Mouse (Mus musculus): ENCODE results near the gene Acp2. TPM values are rescaled to one million over a fixed set of nuclear protein-coding genes. Genes with fewer than 3 reads are reported as not detected.
"Not testable (repeated sequence)": the region's sequence is repeated elsewhere in the genome, so short reads cannot be mapped to it uniquely, and the experiment has no call there.

Gene Acp2
- total RNA-seq, 1 experiment from 2014 or later = 39.4 TPM

DNA sequence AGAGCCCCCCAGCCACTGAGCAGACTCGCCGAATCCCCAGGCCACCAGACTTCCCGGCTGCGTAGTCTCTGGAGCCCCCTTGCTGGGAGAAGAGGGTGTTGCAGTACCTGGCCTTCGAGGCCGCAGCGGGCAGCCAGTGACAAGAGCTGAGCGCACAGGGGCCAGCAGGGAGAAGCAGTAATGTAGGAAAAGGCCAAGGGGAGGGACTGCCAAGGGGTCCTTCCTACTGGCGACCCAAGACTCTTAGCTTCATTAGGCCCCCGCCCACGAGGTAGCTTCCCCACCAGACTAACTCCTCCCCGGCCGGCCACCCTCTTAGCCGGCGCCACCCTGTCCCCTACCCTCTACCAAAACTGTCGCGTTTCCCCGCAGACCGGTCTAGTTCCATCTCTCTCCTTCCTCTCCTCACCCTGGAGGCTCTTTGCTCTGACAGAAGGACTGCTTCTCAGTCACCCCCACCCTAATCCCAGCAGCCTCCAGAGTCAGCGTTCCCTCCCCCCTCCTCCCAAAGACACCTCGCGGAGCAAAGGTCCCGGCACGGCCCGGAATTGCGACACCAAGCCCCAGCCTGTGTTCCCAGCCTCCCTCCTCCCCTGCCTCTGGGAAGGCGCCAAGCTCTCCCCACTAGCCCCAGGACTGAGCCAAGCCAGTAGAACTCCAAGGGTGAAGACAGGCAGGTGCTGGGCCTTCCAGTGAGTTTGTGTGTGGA is 7.9 kb upstream of the Acp2 start:
- peak; percentile 92 for DNase-seq

DNA sequence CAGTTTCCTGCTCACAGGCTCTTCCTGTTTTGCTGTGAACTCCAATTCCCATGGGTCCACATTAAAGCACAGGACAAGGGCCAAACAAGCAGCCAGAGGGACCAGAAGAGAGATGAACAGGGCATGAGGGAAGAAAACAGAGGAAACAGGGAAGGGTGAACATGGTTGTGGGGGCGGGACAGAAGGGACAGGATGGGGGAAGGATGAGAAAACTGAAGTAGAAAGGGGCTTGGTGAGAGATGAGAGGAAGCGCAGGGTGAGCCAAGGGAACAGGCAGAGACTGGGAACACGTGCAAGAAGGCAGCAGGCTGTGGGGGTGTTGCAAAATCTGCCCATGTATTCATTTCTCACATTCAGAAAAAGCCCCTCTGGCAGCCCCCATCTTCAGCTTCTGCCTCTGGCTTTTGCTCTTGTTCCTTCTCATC is 6.1 kb upstream of the Acp2 start:
- peak; percentile 27 for DNase-seq

DNA sequence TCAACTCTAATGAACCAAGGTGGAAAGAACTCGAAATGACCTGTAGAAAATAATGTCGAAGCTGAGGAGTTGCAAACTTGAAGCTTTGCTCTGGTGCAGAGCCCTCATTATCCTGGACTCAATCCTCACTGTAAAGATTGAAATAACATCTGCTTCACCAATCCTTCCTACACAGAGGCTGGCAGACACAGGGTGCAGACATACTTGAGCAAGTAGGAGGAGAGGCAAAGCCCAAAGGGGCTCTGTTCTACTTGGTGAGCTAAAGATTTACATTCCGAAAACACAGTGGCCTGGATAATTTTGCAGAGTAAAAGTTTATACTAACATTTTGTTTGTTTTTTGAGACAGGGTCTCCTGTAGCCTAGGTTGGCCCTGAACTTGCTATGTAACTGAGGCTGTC is 3.8 kb upstream of the Acp2 start:
- DNase-seq = no peak

DNA sequence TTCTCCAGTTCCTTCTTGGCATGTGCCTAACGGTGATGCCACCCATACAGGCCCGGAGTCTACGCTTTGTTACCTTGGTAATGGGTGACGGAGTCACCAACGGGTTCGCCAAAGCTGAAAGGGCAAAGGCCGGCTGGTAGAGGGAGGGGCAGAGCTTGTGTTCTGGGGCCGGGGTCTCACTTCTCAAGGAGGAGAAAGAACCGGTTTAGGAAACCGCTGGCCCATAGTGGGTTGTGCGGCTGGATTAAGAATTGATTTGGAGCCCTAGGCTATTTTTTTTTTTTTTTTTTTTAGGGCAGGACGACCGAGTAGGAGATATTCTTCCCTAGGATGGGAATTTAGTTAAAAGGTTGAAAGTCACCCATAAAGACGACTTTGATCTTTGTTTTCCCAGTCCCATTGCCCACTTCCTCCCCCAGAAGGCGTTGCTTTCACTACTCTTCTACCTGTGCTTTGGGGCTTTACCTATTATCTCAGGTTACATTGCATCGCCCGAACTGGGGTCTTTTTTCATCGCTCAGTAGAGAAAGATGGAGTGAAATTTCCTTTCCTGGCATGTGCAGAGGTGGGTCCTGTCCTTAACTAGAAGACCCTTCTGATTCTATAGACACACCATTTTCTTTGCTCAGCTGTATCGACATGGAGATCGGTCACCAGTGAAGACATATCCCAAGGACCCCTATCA is 429 bp downstream of the Acp2 start:
- no peak for DNase-seq

DNA sequence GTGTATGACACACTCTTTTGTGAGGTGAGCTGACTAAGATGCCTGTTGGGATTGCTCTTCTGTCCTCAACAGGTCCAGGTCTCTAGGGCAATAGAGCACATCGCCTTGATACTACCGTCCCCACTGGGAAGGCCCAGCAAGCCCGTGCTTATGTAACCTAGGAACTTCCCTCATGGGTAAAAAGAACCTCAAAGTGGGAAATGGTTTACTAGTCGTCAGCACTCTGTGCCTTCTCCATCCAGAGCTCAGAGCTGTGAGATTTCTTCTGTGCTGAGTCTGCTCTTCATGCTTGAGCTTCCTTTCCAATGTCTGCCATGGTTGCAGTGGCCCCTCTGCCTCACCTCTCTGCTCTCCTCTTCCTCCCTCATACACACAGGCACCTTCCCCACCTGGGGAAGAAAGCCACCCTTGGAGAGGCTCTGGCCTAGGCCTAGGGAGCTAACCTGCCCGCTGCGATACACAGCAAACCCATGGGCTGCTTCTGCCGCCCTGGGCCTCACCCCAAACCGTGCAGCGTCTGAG is 3.6 kb downstream of the Acp2 start:
- no peak for DNase-seq

DNA sequence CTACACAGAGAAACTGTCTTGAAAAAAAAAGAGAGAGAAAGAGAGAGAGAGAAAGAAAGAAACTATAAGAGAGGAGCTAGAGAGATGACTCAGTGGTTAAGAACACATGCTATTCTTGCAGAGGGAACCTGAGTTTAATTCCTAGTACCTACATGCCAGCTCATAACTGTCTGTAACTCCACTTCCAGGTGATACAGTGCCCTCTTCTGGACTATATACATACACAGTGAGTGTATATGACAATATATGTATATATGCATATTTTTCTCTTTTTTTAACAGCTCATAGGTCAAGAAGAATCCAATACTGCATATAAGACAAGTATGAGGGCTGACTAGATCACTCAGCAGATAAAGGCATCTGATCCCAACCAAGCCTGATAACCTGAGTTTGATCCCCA is 10.6 kb downstream of the Acp2 start:
- no peak for DNase-seq

DNA sequence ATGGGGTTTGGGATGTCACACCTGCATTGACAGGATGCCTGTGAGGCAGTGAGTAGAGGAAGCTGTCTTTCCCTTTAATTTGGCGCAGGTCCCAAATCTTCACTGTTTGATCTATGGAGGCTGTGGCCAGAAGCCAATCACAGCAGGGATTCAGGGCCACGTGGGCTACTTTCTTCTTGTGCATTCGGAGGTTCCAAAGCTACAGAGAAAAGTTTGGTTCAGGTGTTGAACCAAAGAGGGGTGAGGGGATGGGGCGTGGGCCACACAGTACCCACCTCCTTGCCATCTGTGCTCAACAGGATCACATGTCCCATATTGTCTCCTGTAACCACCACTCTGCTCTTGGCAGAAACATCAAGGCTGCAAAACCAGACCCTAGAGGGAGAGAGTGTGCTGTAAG is 14.3 kb downstream of the Acp2 start:
- DNase-seq = peak; percentile 53

DNA sequence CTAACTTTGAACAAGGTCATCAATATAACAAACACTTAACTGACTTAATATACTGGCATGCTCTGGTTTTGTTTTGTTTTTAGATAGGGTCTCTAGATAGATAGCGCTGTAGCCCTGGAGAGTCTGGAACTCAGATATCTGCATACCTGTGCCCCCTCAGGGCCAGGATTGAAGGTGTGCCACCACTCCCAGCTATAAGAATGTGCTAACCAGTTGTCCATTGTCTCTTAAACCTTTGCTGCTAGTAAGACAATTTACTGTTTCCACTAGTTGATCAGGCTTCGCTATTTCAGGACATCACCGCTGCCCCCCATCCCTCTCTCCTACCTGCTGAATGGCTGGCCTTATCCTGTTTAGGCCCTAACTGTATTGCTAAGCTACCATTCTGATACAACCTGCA is 17.8 kb downstream of the Acp2 start:
- DNase-seq = no peak

DNA sequence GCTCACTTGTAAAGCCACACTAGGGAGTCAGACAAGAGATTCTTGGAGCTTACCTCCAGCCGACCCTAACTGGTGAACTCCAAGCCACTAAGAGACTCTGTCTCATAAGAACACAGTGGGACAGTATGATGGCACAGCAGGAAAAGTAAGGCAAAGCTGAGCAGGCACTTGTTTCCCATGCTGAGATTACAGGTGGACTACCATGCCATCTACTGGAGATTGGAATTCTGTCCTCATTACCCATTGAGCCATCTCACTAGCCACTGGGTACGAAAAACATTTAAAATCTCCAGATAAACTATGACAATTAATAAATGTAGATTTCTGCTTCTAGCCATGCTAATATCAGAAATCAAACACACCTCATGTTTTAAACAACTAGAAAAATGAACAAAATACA is 20.9 kb downstream of the Acp2 start:
- no peak for DNase-seq

DNA sequence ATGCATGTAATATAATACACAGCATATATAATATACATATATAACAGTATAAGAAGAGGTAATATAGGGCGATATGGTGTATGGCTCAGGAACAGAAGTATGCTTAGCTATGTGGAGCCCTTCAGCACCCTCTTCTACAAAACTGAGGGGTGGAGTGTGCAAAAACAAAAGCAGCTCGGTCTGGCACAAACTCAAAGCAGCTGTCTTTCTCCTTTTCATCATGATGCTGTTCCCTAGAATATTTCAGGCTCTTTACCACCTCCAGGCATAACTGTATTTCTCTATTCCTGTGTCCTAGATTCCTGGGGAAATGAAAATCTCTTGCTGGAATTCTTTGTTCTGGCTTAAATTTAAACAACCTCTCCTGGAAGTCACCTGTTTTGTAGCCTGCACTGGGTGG is 27.1 kb downstream of the Acp2 start:
- no peak for DNase-seq

DNA sequence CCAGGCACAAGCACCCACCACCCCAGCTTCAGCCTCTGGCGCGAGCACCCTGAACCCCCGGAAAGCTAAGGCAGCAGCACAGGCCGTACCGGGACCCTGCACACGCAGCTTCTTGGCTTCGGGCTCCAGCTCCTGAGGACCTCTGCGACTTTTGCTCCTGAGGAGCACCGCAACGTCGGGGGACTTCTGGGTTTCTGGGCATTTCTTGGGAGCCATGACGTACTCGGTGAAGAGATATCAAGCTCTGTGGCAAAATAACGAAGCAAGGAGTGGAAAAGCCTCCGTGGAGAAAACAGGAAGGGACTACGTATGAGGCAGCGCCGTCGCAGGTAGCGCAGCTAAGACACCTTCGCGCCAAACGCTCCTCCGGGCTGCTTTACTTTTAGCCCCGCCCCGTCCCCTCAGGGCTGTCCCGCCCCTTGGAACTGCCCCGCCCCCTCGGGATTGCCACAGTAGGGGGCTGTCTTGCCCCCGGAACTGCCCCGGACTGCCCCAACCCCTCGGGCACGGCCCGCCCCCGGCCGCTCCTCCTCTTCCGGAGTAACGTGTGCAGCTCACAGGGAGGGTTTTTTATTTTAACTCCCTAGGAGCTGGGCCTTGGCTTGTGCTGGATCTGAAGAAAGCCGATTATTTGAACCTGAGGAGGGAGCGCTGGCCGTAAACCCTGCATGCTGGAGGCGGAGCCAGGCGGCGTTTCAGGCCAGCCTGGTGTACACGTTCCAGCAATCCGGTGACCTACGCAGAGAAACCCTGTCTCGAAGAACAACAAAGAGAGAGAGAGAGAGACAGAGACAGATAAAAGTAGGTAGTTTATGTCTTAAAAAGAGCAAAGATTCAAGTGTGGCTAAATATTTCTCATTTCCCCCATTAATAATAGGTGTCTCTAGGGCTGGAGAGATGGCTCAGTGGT is 34.2 kb downstream of the Acp2 start, which contains the start of gene Ddb2:
Gene Ddb2, minus strand, starts transcription at position 382 of the 910 bp plus-strand sequence.
- DNase-seq = peak; percentile 99

DNA sequence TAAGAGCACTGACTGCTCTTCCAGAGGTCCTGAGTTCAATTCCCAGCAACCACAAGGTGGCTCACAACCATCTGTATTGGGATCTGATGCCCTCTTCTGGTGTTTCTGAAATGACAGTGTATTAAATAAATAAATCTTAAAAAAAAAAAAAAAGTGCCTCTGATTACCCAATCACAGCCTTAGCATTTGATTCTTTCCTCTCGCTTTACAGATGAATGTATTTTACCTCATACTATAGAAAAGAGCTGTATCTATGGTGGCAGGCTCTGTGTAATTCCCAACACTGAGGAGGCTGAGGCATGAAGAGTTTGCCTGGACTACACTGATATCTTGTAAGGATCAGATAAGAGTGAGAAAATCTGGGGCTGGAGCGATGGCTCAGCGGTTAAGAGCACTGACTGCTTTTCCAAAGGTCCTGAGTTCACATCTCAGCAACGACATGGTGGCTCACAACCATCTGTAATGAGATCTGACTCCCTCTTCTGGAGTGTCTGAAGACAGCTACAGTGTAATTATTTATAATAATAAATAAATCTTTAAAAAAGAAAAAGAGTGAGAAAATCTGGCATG is 34.9 kb downstream of the Acp2 start:
- DNase-seq = not testable (repeated sequence)

DNA sequence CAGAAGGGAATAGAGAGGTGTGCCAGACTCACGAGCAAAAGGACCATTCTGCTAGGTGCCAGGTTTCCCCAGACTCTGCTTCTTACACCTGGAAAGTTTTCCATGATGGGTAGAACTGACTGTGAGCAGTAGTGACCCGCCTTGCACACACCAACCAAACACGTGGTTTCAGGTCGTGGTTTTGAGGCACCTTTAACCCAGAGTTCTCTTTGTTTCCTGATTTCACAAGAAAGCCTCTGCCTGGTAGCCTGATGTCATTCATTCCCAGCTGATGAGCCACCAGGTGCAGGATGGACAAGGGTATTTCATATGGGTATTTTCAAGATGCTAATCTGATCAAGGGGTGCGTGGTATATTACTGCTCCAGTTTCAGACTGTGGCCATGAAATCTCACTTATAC is 39.9 kb downstream of the Acp2 start:
- no peak for DNase-seq

DNA sequence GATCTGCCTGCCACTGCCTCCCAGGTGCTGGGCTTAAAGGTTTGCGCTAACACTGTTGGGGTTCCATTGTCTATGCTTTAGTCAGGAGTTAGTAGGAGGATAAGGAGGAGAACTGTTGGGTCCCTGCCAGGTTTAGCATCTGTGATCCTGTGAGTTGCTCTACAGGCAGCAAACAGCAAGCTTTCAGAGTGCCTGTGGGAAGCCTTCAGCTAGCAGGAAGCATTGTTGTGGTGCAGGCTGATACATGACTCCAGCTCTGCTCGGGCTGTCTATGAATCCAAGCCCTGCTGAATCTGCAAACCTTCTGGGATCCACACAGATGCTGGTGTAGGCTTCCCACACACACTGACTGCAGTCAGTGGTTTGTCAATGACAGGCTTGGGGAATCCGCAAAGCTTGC is 40.7 kb downstream of the Acp2 start:
- DNase-seq = no peak

DNA sequence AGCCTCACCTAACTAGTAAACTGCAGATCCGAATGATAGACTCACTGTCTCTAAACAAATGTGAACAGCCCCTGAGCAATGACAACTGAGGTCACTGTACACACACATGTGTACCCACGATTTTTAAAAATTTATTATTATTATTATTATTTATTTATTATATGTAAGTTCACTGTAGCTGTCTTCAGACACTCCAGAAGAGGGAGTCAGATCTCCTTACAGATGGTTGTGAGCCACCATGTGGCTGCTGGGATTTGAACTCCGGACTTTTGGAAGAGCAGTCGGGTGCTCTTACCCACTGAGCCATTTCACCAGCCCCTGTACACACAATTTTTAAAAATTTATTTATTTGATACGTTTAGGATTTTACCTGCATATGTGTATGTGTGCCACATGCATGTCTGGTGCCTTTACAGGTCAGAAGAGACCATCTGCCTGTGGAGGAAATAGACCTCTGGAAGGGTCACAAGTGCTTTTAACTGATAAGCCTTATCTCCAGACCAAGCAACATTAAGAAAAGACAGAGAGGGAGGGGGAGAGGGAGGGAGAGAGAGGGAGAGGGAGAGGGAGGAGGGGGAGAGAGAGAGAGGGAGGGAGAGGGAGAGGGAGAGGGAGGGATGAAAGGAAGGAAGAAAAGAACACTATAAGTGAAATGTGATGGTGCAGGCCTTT is 42.0 kb downstream of the Acp2 start:
- no peak for DNase-seq

DNA sequence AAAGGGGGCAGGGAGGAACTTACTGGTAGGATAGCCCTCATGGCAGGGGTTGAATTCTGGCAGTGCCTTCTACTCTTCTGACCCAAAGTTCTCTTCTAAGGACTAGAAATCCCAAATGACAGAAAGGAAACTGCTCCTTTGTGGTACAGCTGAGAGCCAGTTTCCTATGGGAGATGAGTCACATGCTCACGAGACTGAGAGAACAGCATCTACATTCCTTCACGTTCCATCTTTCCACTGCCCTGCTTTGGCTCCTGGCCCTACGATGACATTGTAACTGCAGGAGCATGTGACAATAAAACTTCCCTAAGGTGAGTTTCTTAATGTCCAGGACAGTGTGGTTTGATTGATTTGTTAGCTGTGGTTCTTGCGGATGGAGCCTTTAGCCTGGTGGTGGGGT is 45.7 kb downstream of the Acp2 start:
- no peak for DNase-seq

DNA sequence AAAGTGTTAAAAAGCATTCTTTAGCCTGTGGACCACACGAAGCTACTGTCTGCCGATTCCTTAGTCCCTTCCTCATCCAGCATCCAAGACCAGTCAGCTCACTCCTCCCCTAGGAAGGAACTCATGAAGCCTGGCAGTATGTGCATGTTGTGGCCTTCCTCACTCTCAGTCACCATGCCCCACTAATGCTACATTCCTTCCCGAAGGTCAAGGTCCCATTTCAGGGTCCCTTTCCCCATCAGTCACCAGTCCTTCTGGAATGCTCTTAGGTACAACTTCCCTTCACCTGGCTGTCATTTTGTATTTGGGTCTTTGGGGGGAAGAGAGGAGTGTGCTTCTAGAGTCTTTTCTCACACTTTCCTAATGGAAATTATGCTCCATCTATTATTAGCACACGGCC is 49.3 kb downstream of the Acp2 start:
- DNase-seq = no peak

DNA sequence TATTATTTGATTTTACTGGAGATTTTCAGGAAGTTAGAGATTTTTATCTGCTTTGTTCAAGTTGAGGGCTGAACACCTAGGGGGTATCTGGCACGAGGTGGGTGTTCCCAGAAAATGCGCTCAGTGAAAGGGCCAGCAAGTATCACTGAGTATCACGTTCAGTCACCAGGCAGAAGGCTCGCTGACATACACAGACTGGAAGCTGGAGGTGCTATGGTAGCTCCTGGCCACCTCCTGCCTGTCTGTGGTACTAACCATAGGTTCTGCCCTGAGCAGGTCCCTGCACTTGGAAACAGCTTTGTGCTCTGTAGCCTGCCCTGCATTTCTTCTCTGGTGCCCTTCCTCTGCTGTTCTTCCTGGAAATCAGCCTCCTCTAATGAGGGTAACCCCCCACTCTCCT is 49.8 kb downstream of the Acp2 start:
- DNase-seq = no peak

DNA sequence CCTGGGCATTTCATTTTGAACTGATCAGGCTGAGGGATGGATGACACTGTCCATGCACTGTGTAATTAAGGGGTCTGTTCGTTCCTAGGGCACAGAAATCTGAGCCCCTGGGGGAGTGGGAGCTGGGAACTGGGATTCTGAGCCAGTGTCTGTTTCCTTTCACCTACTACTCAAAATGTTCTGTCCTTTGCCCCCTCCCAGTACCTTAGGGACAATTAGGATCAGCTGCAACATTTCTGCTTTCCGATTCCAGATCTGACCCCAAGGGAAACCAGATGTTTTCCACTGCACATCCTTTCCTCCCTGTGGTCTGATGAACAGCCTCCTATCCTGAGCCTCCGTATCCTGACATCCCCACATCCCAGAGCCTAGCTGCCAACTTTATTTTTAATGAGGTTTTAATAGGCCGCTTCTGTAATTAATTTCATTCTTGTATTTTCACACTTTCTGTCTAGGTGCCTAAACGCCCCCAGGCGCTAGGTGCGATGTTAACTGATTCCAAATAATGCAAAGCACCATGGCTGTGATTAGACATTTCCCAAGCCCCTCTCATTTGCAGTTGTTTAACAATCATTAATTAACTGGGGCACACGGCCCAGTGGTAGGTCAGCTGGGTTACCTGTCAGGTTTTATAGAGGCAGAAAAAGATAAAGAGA is 52.2 kb downstream of the Acp2 start:
- DNase-seq = no peak

DNA sequence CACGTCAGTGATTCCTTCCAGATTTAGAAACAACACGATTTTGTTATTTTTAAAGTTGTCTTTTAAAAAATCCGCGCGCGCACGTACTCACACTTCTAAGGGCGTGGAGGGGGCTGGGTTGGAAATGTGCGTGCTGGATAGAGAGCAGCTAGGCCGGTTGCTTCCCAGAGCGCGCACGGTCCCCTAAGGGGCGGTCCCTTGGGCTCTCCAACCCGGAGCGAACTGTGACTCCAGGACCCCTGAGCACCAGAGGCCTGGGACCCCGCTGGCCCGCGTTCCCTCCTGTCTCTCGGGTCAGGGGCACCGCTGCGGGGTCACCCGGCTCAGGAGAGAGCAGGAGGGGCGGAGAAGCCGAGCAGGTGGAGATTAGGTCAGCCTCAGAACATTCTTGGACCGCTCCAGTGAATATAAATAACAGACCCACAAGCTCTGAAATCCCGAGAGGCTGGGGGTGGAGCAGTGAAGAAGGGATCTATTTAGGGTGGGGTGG is 53.0 kb downstream of the Acp2 start, which contains the start of gene Pacsin3:
Gene Pacsin3, plus strand, starts transcription at position 294 of the 490 bp plus-strand sequence.
- DNase-seq = no peak
